Mouse (Mus musculus) cerebellum, postnatal 10 days (tissue): Measurements from ENCODE around the gene Clspn.
A peak's percentile ranks its signal among the peaks of the same experiment; 100 is the strongest.
"Not testable (repeated sequence)": the region's sequence is repeated elsewhere in the genome, so short reads cannot be mapped to it uniquely, and the experiment has no call there.

ENCODE experiments used
- DNase-seq, 2 experiments: peaks; one replicate each; pipeline ENCODE4 v3.0.0; 2021; ENCODE audit warnings: mixed read lengths in 2 of 2

The Clspn gene

DNA sequence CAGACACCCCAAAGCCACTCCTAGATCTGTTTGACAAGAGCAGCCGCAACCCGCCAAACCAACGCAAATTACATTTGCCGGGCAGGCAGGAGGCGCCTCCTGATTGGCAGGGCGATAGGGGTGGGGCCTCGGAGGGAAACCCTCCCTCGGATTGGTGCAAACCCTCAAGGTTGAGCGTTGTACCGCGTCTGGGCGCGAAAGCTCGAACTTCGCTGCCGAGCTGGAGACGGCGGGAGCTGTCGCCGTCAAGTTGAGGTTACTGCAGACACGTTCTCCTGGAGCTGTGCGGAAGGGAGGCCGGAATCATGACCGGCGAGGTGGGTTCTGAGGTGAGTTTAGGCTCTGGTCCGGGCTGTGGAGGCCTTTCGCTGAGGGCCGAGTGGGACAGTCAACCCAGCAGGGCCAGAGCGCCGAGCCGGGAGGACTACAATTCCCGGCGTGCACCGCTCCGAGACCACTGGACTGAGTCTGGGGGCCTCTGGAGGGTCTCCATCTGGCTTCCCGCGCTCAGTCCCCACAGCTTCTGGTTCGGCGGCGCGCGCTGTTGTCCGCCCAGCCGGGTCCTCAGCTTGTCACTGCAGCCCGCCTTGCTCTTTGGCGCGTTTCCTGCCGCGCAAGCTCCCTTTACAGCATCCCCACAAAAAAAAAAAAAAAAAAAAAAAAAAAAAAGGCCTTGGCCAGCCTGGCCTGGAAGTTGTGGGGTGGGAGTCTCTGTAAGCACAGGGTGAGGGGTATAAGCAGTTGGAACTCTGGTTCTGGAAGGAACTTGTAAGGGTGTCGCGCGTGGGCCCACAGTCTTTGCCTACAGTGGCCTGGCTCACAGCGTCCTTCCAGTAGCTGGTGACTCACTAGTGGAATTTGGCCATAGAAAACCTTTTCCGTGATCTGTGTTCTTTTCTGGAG is at the start of gene Clspn:
Clspn (plus strand) TSS at position 127 of the 903 bp plus-strand sequence.
- peak; percentile 93 to 95 for DNase-seq

DNA sequence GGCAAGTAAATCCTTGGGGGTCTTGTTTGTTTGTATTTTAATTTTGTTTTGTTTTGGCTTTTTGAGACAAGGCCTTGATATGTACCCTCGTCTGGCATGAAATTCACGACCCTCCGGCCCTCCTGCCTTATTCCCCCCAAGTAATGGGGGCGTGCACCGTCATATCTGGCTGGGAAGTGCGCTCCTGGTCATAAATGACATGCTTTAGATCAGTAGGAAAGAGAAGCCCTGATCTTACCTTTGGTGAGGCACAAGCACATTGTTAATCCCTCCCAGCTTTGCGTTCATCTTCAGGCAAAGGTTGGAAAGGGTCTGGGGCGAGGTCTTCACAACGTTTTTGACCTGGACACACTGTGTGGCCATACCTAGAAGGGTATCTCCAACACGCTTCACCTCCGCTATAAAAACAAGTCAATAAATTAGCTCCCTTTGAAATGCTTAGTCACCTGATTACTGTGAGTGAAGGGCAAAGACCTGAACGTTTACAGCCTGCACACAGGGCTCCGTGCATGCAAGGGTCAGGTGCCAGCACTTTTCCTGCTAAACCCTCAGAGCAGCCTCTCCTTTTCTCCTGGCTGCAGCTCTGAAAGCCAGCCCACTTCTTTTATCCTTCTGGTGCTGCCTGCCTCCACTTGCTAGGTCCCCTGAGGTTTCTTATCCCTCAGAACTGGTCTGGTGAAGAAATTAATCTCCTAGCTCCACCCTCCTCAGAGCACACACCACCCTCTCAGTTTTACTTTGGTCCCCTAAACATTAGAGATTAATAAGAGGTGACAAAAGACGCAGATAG is 48.4 kb upstream of the Clspn start:
- DNase-seq = no peak

GRCm38 (mm10) chr4:126509072-126509471 is 47.7 kb upstream of the Clspn start:
- DNase-seq = no peak

DNA sequence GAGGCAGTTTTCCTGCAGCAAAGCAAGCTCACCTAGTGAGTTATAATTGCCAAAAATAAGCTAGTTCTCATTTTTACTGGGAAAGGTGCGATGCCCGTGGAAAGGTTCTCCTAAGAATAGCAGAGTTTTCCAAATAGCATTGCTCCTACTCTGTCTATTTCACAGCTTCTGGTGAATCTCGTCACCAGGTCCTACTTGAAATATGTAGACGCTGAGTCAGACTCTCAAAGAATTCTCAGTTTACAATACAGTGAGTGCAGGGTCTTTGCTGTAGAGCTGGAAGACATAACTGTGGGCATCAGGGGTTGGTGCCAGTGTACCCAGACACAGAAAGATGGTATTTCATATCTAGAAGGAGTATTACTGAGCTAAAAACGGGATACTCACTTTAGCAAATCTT is 45.7 kb upstream of the Clspn start:
- no peak for DNase-seq

- DNase-seq = no peak
Observed at GRCm38 (mm10) chr4:126512308-126513066, 44.2 kb upstream of the Clspn start.

GRCm38 (mm10) chr4:126526164-126526563 is 30.6 kb upstream of the Clspn start:
- DNase-seq = peak; percentile 23 to 25

GRCm38 (mm10) chr4:126526828-126527227 is 29.9 kb upstream of the Clspn start:
- DNase-seq = no peak

- DNase-seq = no peak
Observed at GRCm38 (mm10) chr4:126532292-126532691, 24.4 kb upstream of the Clspn start.

DNA sequence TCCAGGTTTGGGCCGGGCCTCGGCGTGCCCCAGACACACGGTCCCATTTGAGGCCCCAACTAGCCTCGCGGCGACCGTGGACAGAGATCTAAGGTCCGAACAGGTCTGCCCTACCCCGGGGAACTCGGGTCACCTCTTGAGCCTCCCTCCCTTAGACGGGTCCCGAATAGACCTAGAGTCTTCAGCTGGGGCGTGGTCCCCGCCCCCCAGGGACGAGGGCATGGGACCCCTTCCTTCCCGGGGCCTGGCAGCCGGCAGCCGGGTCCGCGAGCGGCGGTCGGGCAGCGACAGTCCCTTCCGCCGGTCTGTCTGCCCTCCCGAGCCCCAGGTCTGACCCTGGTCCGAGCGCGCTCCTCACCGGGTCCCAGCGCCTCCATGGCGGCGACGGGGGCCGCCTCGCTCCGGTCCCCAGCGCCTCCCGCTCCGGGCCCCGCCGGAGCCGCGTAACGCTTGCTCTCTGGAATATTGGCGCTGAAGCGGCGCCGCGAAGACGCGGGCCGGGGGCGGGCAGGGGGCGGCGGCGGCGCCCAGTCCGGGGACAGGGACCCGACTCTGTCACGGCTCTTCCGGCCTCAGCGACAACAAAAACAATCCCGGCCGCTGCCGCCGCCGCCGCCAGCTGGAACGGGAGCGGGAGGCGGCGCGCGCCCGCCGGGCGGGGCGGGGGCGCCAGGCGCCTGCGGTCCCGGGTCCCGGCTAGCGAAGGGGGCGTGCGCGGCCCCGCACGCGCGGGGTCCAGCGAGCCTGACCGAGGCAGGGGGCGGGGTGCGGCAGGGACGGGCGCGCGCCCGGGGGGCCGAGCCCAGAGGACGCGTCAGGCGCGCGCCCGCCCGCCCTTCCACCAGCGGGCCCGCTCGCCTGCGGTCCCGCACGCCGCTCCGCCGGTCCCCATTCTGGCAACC is 23.7 kb upstream of the Clspn start, which contains the start of gene Ago4:
Ago4 (minus strand) TSS at position 646 of the 902 bp plus-strand sequence.
- DNase-seq = peak; percentile 86 to 92

- DNase-seq = no peak
Observed at GRCm38 (mm10) chr4:126533729-126534070, 23.0 kb upstream of the Clspn start.

DNA sequence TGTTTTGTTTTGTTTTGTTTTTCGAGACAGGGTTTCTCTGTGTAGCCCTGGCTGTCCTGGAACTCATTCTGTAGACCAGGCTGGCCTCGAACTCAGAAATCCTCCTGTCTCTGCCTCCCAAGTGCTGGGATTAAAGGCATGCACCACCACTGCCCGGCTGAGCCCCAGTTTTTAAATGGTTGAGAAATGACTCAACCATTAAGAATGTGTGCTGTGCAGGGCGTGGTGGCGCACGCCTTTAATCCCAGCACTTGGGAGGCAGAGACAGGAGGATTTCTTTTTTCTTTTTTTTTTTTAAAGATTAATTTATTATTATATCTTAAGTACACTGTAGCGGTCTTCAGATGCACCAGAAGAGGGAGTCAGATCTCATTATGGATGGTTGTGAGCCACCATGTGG is 21.1 kb upstream of the Clspn start:
- not testable (repeated sequence) for DNase-seq

- no peak for DNase-seq
Observed at GRCm38 (mm10) chr4:126536865-126537264, 19.9 kb upstream of the Clspn start.

- DNase-seq = no peak
Observed at GRCm38 (mm10) chr4:126540487-126541071, 16.2 kb upstream of the Clspn start.

DNA sequence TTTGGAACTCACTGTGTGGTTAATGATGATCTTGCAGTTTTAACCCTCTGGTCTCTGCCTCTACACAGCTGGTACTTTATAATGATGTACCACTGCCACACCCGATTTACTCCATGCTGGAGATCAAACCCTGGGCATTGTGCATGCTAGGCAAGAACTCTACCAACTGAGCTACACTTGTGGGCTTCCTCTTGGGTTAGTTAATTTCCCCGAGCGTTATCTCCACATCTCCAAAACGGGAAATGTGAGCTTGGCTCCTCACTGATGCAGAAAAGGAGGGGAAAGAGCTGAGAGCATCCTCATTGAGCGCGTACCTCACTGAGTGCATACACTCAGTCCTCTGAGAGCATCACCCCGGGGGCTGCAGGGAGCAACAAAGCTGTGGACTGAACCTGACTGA is 13.9 kb upstream of the Clspn start:
- no peak for DNase-seq

DNA sequence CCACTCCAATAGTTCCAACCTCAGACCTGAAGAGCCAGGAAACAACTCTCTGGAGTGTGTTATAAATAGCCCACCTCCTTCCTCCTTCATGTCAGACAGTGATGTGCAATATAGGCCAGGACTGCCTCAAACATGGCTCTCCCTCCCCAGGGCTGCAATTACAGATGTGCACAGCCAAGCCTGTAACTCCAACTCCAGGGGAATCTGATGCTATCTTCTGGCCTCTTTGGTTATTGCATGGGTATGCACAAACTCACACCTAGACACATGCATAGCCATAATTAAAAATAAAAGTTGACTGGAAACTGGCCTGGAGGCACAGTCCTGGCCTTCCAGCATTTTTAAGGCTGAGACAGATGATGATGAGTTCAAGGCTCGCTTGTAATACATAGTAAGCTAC is 11.7 kb upstream of the Clspn start:
- DNase-seq = no peak

GRCm38 (mm10) chr4:126545703-126546102 is 11.0 kb upstream of the Clspn start:
- no peak for DNase-seq

DNA sequence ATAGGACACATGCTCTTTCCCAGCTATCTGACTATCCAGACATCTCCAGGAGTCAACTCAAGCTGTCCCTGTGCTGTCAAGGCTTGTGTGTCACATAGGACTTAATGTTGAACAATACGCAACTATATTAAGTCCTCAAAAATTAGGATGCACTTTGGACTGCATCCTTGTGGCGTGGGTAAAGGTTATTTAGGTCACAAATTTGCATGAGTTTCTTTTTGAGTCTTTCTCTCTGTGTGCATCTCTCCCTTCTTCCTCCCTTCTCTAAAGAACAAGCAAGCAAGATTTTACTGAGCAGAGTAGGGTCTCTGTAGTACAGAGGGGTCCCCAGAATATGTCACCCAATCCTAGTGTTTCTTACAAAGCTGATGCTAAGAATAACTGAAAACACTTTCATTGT is 10.6 kb upstream of the Clspn start:
- no peak for DNase-seq

DNA sequence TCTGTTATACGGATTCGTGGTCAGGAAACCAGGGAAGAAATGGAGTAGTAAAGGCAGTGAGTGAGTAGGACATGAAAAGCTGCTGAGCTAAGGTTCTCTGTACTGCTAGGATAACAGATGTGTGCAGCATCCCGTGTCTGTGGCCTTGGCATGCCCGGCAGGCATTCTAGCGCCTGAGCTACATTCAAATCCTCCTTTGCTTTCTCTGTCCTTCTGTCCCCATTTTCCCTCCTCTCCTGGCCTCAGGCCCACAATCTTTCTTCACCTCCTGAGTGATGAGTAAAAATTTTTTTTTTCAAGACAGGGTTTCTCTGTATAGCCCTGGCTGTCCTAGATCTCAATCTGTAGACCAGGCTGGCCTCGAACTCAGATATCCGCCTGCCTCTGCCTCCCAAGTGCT is 4.6 kb upstream of the Clspn start:
- peak in 1 of 2 experiments; percentile 9 for DNase-seq

- DNase-seq = no peak
Observed at GRCm38 (mm10) chr4:126553105-126553504, 3.6 kb upstream of the Clspn start.

DNA sequence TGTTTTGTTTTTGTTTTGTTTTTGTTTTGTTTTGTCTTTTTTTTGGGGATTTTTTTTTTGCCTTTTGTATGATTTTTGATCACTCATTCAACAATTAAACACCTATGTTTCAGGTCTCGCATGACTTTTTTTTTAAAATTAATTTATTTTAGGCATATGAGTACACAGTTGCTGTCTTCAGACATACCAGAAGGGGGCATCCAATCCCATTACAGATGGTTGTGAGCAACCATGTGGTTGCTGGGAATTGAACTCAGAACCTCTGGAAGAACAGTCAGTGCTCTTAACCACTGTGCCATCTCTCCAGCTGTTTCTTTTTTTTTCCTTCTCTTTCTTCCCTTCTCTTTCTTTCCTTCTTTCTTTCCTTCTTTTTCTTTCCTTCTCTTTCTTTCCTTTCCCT is 3.0 kb upstream of the Clspn start:
- no peak for DNase-seq

DNA sequence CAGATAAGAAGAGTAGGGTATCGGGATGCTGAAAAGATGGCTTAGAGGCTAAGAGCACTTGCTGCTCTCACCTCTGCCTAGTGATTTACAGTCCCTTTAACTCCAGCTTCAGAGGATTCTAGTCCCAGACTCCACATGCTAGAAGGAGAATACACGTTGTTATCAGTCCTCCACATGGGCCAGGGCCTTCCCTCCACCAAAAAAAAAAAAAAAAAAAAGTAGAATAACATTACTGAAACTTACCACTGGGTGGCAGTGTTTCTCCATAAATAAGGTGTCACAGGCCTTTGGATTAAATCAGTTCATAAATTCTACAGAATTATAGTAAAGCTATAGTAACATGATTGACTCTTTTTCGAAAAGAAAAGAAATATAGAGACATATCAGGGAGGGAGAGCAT is 2.3 kb upstream of the Clspn start:
- DNase-seq = peak; percentile 33 to 70

GRCm38 (mm10) chr4:126563798-126564197 is 7.1 kb downstream of the Clspn start:
- no peak for DNase-seq
